ENCODE assay signal across 8 mouse cellular contexts in genomic region chr11:117232886-117233458, GRCm38 (mm10). TPM values are rescaled to one million over a fixed set of nuclear protein-coding genes. Genes with fewer than 3 reads are reported as not detected.
DNase-seq lines count a peak whose midpoint lies in the region; ATAC-seq lines count a peak whose summit lies in the region.

No protein-coding gene starts in this region.

- peak overlapping the region; percentile 74 for H3K9ac ChIP-seq in heart, embryonic 13.5 days
- peak overlapping the region; percentile 52 for H3K9ac ChIP-seq in limb, embryonic 12.5 days (replicated peaks)

- intact Hi-C loops in left cerebral cortex, postnatal 25 days (cut with DNase I) = no loop called here
- intact Hi-C loops in left cerebral cortex, postnatal 36 days (cut with DNase I) = loop anchor here (10.0 kb wide), 1 partner anchor 592 kb away; the partner anchor contains the start of genes Afmid and Tk1

- 18% methylated on average over 10 of the region's 10 CpGs for WGBS in heart, embryonic 13.5 days
- WGBS in limb, embryonic 12.5 days = 32% methylated on average over 10 of the region's 10 CpGs

- DNase-seq in heart, postnatal 4 days = no peak
- peak; percentile 38 for DNase-seq in ovary, postnatal 36 days (ENCODE audit: low spot score)
- DNase-seq in ovary, postnatal 10 days (ENCODE audit: low spot score) = no peak
- peak; percentile 56 for DNase-seq in testis, postnatal 14 days (ENCODE audit: low spot score)
- DNase-seq in left cerebral cortex, postnatal 25 days (ENCODE audit: low spot score in 2 of 2) = no peak
- no peak for DNase-seq in left cerebral cortex, postnatal 36 days (ENCODE audit: low spot score in 2 of 2)

- peaks cover 10% of the 10 kb centered on the region; the same call in 1 of the 2 replicates for H3K27me3 ChIP-seq in heart, embryonic 13.5 days (replicated peaks)
- H3K27me3 ChIP-seq in limb, embryonic 12.5 days = no peaks in the 10 kb centered on the region

- no peak for ATAC-seq in heart, embryonic 13.5 days (ENCODE audit: extremely low read depth, insufficient number of reproducible peaks, low FRiP score, low TSS enrichment)
- 0 out of 2 replicates have a peak, but pooled peaks have one; percentile 11 for ATAC-seq in limb, embryonic 12.5 days (ENCODE audit: insufficient number of reproducible peaks, insufficient read depth, low FRiP score, low TSS enrichment, low read depth)

- peak overlapping the region; percentile 47 for H3K4me3 ChIP-seq in heart, embryonic 13.5 days
- peak overlapping the region; percentile 37 for H3K4me3 ChIP-seq in limb, embryonic 12.5 days (replicated peaks)

- H3K36me3 ChIP-seq in heart, embryonic 13.5 days = no peaks in the 10 kb centered on the region
- no peaks in the 10 kb centered on the region for H3K36me3 ChIP-seq in limb, embryonic 12.5 days

- peaks cover 49% of the 10 kb centered on the region for H3K4me1 ChIP-seq in heart, embryonic 13.5 days
- peaks cover 49% of the 10 kb centered on the region for H3K4me1 ChIP-seq in limb, embryonic 12.5 days (replicated peaks)

- H3K27ac ChIP-seq in heart, embryonic 13.5 days (replicated peaks) = peak overlapping the region; percentile 46; the same call in 1 of the 2 replicates
- peak overlapping the region; percentile 70 for H3K27ac ChIP-seq in limb, embryonic 12.5 days

- H3K4me2 ChIP-seq in heart, embryonic 13.5 days = peak overlapping the region; percentile 74
- H3K4me2 ChIP-seq in limb, embryonic 12.5 days = peak overlapping the region; percentile 67

- H3K9me3 ChIP-seq in heart, embryonic 13.5 days = no peaks in the 10 kb centered on the region
- no peaks in the 10 kb centered on the region for H3K9me3 ChIP-seq in limb, embryonic 12.5 days

RNA-seq across cellular contexts. Expression of gene Sept9, which starts 33.5 kb away (rescaled TPM):
- 69.3 and 75.5 TPM in 2 replicates for polyA plus RNA-seq in heart, embryonic 13.5 days (2015; fragmentation: Nextera tagmentation; extraction: Ambion mirVana)
- 10 to 100 TPM; 76.7 to 77.4 TPM for total RNA-seq in heart, postnatal 4 days (2021)
- 230 and 234 TPM in 2 replicates for polyA plus RNA-seq in limb, embryonic 12.5 days (2016; fragmentation: Nextera tagmentation; extraction: Ambion mirVana)
- 10 to 100 TPM; 61.0 to 84.7 TPM for total RNA-seq in left cerebral cortex, postnatal 25 days (2021)
- total RNA-seq in left cerebral cortex, postnatal 36 days (2021) = 10 to 100 TPM; 74.3 to 77.1 TPM

Comparison
In these comparisons a context has a peak if more than half of its experiments do, and no peak if none do; other contexts are left out.
1. DNase-seq: peak in ovary, postnatal 36 days (single experiment) and testis, postnatal 14 days (single experiment); none in heart, postnatal 4 days (single experiment), ovary, postnatal 10 days (single experiment), left cerebral cortex, postnatal 25 days (0 of 2) and left cerebral cortex, postnatal 36 days (0 of 2).